Mouse (Mus musculus): ENCODE results near the gene Olfr427. TPM values are rescaled to one million over a fixed set of nuclear protein-coding genes. Genes with fewer than 3 reads are reported as not detected.
"Not testable (repeated sequence)": the region's sequence is repeated elsewhere in the genome, so short reads cannot be mapped to it uniquely, and the experiment has no call there.

Gene Olfr427
- polyA plus RNA-seq (2015; fragmentation: Nextera tagmentation; extraction: Ambion mirVana): not detected in 2 replicates

GRCm38 (mm10) chr1:174096591-174096990 is at the start of gene Olfr427:
Gene Olfr427, plus strand, starts transcription at chr1:174096891.
- ATAC-seq (ENCODE audit: low FRiP score, low TSS enrichment): no peak
- Histone ChIP-seq H3K27ac (replicated peaks) (no peak within 1 kb of the TSS), H3K4me1 (replicated peaks; ENCODE audit: control insufficient read depth, insufficient read depth) (no peaks in the 10 kb centered on the region), H3K9ac (ENCODE audit: low read length) (no peak within 1 kb of the TSS), H3K4me2 (replicated peaks; ENCODE audit: low read depth) (no peak within 1 kb of the TSS), H3K9me3 (ENCODE audit: control insufficient read depth, low read length) (no peaks in the 10 kb centered on the region), H3K27me3 (ENCODE audit: control insufficient read depth, insufficient read depth, low read length) (no peaks in the 10 kb centered on the region), H3K4me3 (ENCODE audit: low read depth, low read length) (no peak within 1 kb of the TSS), H3K36me3 (ENCODE audit: control insufficient read depth, insufficient read depth, low read length) (no peaks in the 10 kb centered on the region)
- DNase-seq (ENCODE audit: low spot score): no peak
- 88% methylated on average over 1 of the region's 1 CpGs for WGBS
- TF ChIP-seq EP300 (optimal IDR thresholded peaks at IDR 0.05) (no peak), CTCF (IDR thresholded peaks at IDR 0.05; ENCODE audit: low read depth) (no peak)

GRCm38 (mm10) chr1:174048227-174048626 is 48.5 kb upstream of the Olfr427 start:
- DNase-seq (ENCODE audit: low spot score); H3K9me3 ChIP-seq (ENCODE audit: control insufficient read depth, low read length); ATAC-seq (ENCODE audit: low FRiP score, low TSS enrichment); H3K36me3 ChIP-seq (ENCODE audit: control insufficient read depth, insufficient read depth, low read length); H3K27ac ChIP-seq (replicated peaks); H3K4me2 ChIP-seq (replicated peaks; ENCODE audit: low read depth); H3K9ac ChIP-seq (ENCODE audit: low read length); H3K27me3 ChIP-seq (ENCODE audit: control insufficient read depth, insufficient read depth, low read length); H3K4me1 ChIP-seq (replicated peaks; ENCODE audit: control insufficient read depth, insufficient read depth); H3K4me3 ChIP-seq (ENCODE audit: low read depth, low read length): not testable (repeated sequence)
- 63% methylated on average over 6 of the region's 6 CpGs for WGBS

GRCm38 (mm10) chr1:174048893-174049292 is 47.8 kb upstream of the Olfr427 start, which contains the start of gene Olfr432:
Gene Olfr432, plus strand, starts transcription at chr1:174049205.
- no peak within 1 kb of the TSS for H3K4me2 ChIP-seq (replicated peaks; ENCODE audit: low read depth)
- no peak within 1 kb of the TSS for H3K27ac ChIP-seq (replicated peaks)
- ATAC-seq (ENCODE audit: low FRiP score, low TSS enrichment) (no peak), DNase-seq (ENCODE audit: low spot score) (no peak)
- TF ChIP-seq CTCF (IDR thresholded peaks at IDR 0.05; ENCODE audit: low read depth) (no peak), EP300 (optimal IDR thresholded peaks at IDR 0.05) (no peak)
- H3K36me3 ChIP-seq (ENCODE audit: control insufficient read depth, insufficient read depth, low read length): no peaks in the 10 kb centered on the region
- H3K4me1 ChIP-seq (replicated peaks; ENCODE audit: control insufficient read depth, insufficient read depth): no peaks in the 10 kb centered on the region
- H3K9me3 ChIP-seq (ENCODE audit: control insufficient read depth, low read length): no peaks in the 10 kb centered on the region
- no peaks in the 10 kb centered on the region for H3K27me3 ChIP-seq (ENCODE audit: control insufficient read depth, insufficient read depth, low read length)
- no peak within 1 kb of the TSS for H3K4me3 ChIP-seq (ENCODE audit: low read depth, low read length)
- WGBS: 53% methylated on average over 2 of the region's 2 CpGs
- no peak within 1 kb of the TSS for H3K9ac ChIP-seq (ENCODE audit: low read length)

- H3K4me2 ChIP-seq (replicated peaks; ENCODE audit: low read depth); H3K27me3 ChIP-seq (ENCODE audit: control insufficient read depth, insufficient read depth, low read length); H3K36me3 ChIP-seq (ENCODE audit: control insufficient read depth, insufficient read depth, low read length); H3K4me1 ChIP-seq (replicated peaks; ENCODE audit: control insufficient read depth, insufficient read depth); DNase-seq (ENCODE audit: low spot score); H3K4me3 ChIP-seq (ENCODE audit: low read depth, low read length); H3K27ac ChIP-seq (replicated peaks); H3K9ac ChIP-seq (ENCODE audit: low read length); H3K9me3 ChIP-seq (ENCODE audit: control insufficient read depth, low read length); ATAC-seq (ENCODE audit: low FRiP score, low TSS enrichment): not testable (repeated sequence)
- WGBS: 49% methylated on average over 4 of the region's 4 CpGs
Measured at GRCm38 (mm10) chr1:174049357-174049756, 47.3 kb upstream of the Olfr427 start.

- Histone ChIP-seq H3K27me3 (ENCODE audit: control insufficient read depth, insufficient read depth, low read length) (no peaks in the 10 kb centered on the region), H3K4me1 (replicated peaks; ENCODE audit: control insufficient read depth, insufficient read depth) (no peaks in the 10 kb centered on the region), H3K9ac (ENCODE audit: low read length) (no peak overlapping the region), H3K9me3 (ENCODE audit: control insufficient read depth, low read length) (no peaks in the 10 kb centered on the region), H3K4me3 (ENCODE audit: low read depth, low read length) (no peak overlapping the region), H3K36me3 (ENCODE audit: control insufficient read depth, insufficient read depth, low read length) (no peaks in the 10 kb centered on the region), H3K4me2 (replicated peaks; ENCODE audit: low read depth) (no peak overlapping the region), H3K27ac (replicated peaks) (no peak overlapping the region)
- DNase-seq (ENCODE audit: low spot score) (no peak), ATAC-seq (ENCODE audit: low FRiP score, low TSS enrichment) (no peak)
- TF ChIP-seq EP300 (optimal IDR thresholded peaks at IDR 0.05): no peak
- no peak for TF ChIP-seq CTCF (IDR thresholded peaks at IDR 0.05; ENCODE audit: low read depth)
- WGBS: 93% methylated on average over 4 of the region's 4 CpGs
Measured at GRCm38 (mm10) chr1:174050532-174050931, 46.2 kb upstream of the Olfr427 start.

GRCm38 (mm10) chr1:174051515-174051914 is 45.2 kb upstream of the Olfr427 start:
- H3K4me1 ChIP-seq (replicated peaks; ENCODE audit: control insufficient read depth, insufficient read depth): no peaks in the 10 kb centered on the region
- ATAC-seq (ENCODE audit: low FRiP score, low TSS enrichment): no peak
- H3K9me3 ChIP-seq (ENCODE audit: control insufficient read depth, low read length): no peaks in the 10 kb centered on the region
- no peak overlapping the region for H3K4me3 ChIP-seq (ENCODE audit: low read depth, low read length)
- H3K4me2 ChIP-seq (replicated peaks; ENCODE audit: low read depth): no peak overlapping the region
- no peak overlapping the region for H3K9ac ChIP-seq (ENCODE audit: low read length)
- no peaks in the 10 kb centered on the region for H3K27me3 ChIP-seq (ENCODE audit: control insufficient read depth, insufficient read depth, low read length)
- no peak for TF ChIP-seq CTCF (IDR thresholded peaks at IDR 0.05; ENCODE audit: low read depth)
- no peak for TF ChIP-seq EP300 (optimal IDR thresholded peaks at IDR 0.05)
- WGBS: 77% methylated on average over 4 of the region's 4 CpGs
- H3K36me3 ChIP-seq (ENCODE audit: control insufficient read depth, insufficient read depth, low read length): no peaks in the 10 kb centered on the region
- DNase-seq (ENCODE audit: low spot score): no peak
- no peak overlapping the region for H3K27ac ChIP-seq (replicated peaks)
